In genomic region chr5:115569721-115570120, GRCm38 (mm10) we compare ENCODE assay signal across 15 mouse cellular contexts. TPM values are rescaled to one million over a fixed set of nuclear protein-coding genes. Genes with fewer than 3 reads are reported as not detected.
DNase-seq lines count a peak whose midpoint lies in the region; ATAC-seq and TF ChIP-seq lines count a peak whose summit lies in the region.
"Had no signal": no experiment of that assay in that cellular context is flagged by ENCODE, and none has a peak within 500 bp of the region (broad histone marks: within the 10 kb centered on the region; RNA-seq: fewer than 3 reads in every experiment).

No protein-coding gene starts in this region.

- no peak for TF ChIP-seq CTCF in kidney, adult 2 months (conservative IDR thresholded peaks at IDR 0.05; ENCODE audit: insufficient read depth, insufficient read length, low read depth, low read length)
- no peak for TF ChIP-seq CTCF in lung, embryonic 14.5 days (IDR thresholded peaks at IDR 0.05; ENCODE audit: low read depth)

- peak overlapping the region; percentile 96 for H3K27ac ChIP-seq in kidney, adult 2 months (ENCODE audit: insufficient read depth, low read depth, low read length)
- H3K27ac ChIP-seq in lung, embryonic 14.5 days (ENCODE audit: low read depth), result peak overlapping the region; percentile 80
- peak overlapping the region; percentile 62 for H3K27ac ChIP-seq in liver, embryonic 11.5 days (ENCODE audit: low read depth, low read length)
- H3K27ac ChIP-seq: heart, adult 2 months had no signal

- no peak for ATAC-seq in lung, embryonic 14.5 days (ENCODE audit: insufficient read depth)
- no peak for ATAC-seq in liver, embryonic 11.5 days (replicated peaks; ENCODE audit: low FRiP score)
- ATAC-seq: forebrain, embryonic 16.5 days had no signal

- no peaks in the 10 kb centered on the region for H3K36me3 ChIP-seq in kidney, adult 2 months (ENCODE audit: control insufficient read depth, insufficient read depth, low read length)
- H3K36me3 ChIP-seq in lung, embryonic 14.5 days (ENCODE audit: insufficient read depth), result peaks cover 40% of the 10 kb centered on the region
- peaks cover 27% of the 10 kb centered on the region for H3K36me3 ChIP-seq in liver, embryonic 11.5 days (ENCODE audit: control insufficient read depth, insufficient read depth, low read length)

- TF ChIP-seq POLR2A in kidney, adult 2 months (IDR thresholded peaks at IDR 0.05; ENCODE audit: low read depth, low read length), result no peak

- H3K4me1 ChIP-seq in kidney, adult 2 months (ENCODE audit: control insufficient read depth, insufficient read depth, low read length), result peaks cover 53% of the 10 kb centered on the region
- H3K4me1 ChIP-seq in lung, embryonic 14.5 days (ENCODE audit: insufficient read depth), result 0 out of 2 replicates have a peak, but pooled peaks cover 6% of the 10 kb centered on the region
- peaks cover 17% of the 10 kb centered on the region for H3K4me1 ChIP-seq in liver, embryonic 11.5 days (replicated peaks; ENCODE audit: control insufficient read depth, insufficient read depth, low read length)

- no peak overlapping the region for H3K9ac ChIP-seq in lung, embryonic 14.5 days
- H3K9ac ChIP-seq in liver, embryonic 11.5 days (ENCODE audit: low read depth, low read length), result no peak overlapping the region

- H3K4me2 ChIP-seq in lung, embryonic 14.5 days, result 0 out of 2 replicates have a peak overlapping the region, but pooled peaks have one; percentile 18
- H3K4me2 ChIP-seq in liver, embryonic 11.5 days, result no peak overlapping the region

- WGBS in kidney, adult 2 months, result 59% methylated on average over 4 of the region's 4 CpGs
- WGBS in lung, embryonic 14.5 days, result 79% methylated on average over 4 of the region's 4 CpGs
- WGBS in liver, embryonic 11.5 days, result 90% methylated on average over 4 of the region's 4 CpGs

- H3K9me3 ChIP-seq in lung, embryonic 14.5 days (ENCODE audit: low read depth, low read length), result no peaks in the 10 kb centered on the region
- no peaks in the 10 kb centered on the region for H3K9me3 ChIP-seq in liver, embryonic 11.5 days (ENCODE audit: control insufficient read depth, low read length)

- H3K4me3 ChIP-seq in kidney, adult 2 months (ENCODE audit: insufficient read depth, low read depth, low read length), result no peak overlapping the region
- H3K4me3 ChIP-seq in lung, embryonic 14.5 days (ENCODE audit: low read depth, low read length), result no peak overlapping the region
- no peak overlapping the region for H3K4me3 ChIP-seq in liver, embryonic 11.5 days (ENCODE audit: low read depth, low read length)
- H3K4me3 ChIP-seq: heart, adult 2 months had no signal

- peak; percentile 58 for DNase-seq in kidney, adult 2 months
- DNase-seq in kidney, postnatal 14 days, result no peak
- DNase-seq in lung, embryonic 14.5 days, result no peak
- DNase-seq in lung, postnatal 14 days, result no peak
- peak; percentile 46 for DNase-seq in adipocyte (ENCODE audit: low spot score)
- no peak for DNase-seq in liver, embryonic 11.5 days (ENCODE audit: low spot score)
- DNase-seq in thymus, postnatal 10 days (ENCODE audit: low spot score in 2 of 2), result no peak
- DNase-seq: adrenal gland, postnatal 36 days; cerebellum, adult 9-10 months; embryo, embryonic 11 days; heart, adult 2 months; lung, adult 2 months; retina, postnatal 1 day; thymus, postnatal 25 days had no signal

- H3K27me3 ChIP-seq in kidney, adult 2 months (replicated peaks; ENCODE audit: control insufficient read depth, insufficient read depth, low read length), result no peaks in the 10 kb centered on the region
- no peaks in the 10 kb centered on the region for H3K27me3 ChIP-seq in lung, embryonic 14.5 days (ENCODE audit: insufficient read depth, low read length)
- H3K27me3 ChIP-seq in liver, embryonic 11.5 days (replicated peaks; ENCODE audit: control insufficient read depth, insufficient read depth, low read length), result no peaks in the 10 kb centered on the region

RNA-seq across cellular contexts. Expression of gene Gcn1l1, which starts 4.7 kb away (rescaled TPM):
- 42.2 and 45.4 TPM in 2 replicates for polyA plus RNA-seq in kidney, adult 2 months (2012; rRNA removed)
- polyA plus RNA-seq in lung, embryonic 14.5 days (2014; fragmentation: Nextera tagmentation; extraction: Ambion mirVana), result 52.9 and 58.8 TPM in 2 replicates
- polyA plus RNA-seq in liver, embryonic 11.5 days (2014; fragmentation: Nextera tagmentation; extraction: Ambion mirVana), result 51.0 and 55.6 TPM in 2 replicates

RNA-seq across cellular contexts. Expression of gene Rplp0, which starts 10.5 kb away (rescaled TPM):
- polyA plus RNA-seq in kidney, adult 2 months (2012; rRNA removed), result 1,267 and 1,337 TPM in 2 replicates
- 1,859 and 1,954 TPM in 2 replicates for polyA plus RNA-seq in lung, embryonic 14.5 days (2014; fragmentation: Nextera tagmentation; extraction: Ambion mirVana)
- 2,436 and 2,466 TPM in 2 replicates for polyA plus RNA-seq in liver, embryonic 11.5 days (2014; fragmentation: Nextera tagmentation; extraction: Ambion mirVana)

Comparison
In these comparisons a context has a peak if more than half of its experiments do, and no peak if none do; other contexts are left out.
1. DNase-seq: peak in kidney, adult 2 months (single experiment) and adipocyte (single experiment); none in kidney, postnatal 14 days (single experiment), lung, embryonic 14.5 days (single experiment), lung, postnatal 14 days (single experiment), liver, embryonic 11.5 days (single experiment) and thymus, postnatal 10 days (0 of 2).
2. Peak in every context shown above with its lines, with median percentiles within 50 percentile points of each other: H3K27ac ChIP-seq.